Mouse (Mus musculus): Measurements from ENCODE around the gene Fbxw10. TPM values are rescaled to one million over a fixed set of nuclear protein-coding genes. Genes with fewer than 3 reads are reported as not detected.

Gene Fbxw10
- polyA plus RNA-seq, 1 experiment from 2014 or later = 0.40 TPM

DNA sequence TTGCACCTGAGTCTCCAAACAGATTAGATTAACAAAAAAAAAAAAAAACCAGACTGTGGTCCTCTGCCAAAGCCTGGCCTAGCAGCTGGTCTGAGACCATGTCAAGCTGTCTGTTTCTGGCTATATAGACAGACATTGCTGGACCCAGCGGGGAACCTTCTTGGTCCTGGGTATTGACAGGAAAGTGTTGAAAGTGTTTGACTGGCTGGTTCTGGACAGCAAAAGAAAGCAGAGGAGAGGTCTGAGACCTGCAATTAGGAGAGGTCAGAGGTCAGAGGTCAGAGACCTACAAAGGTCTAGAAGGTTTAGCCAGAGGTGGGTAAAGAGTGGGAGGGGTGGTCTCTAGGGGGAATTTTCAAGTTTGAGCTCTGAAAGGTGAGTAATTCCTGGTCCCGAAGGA, 1.4 kb downstream of the Fbxw10 start:
- Histone ChIP-seq H3K4me3 (no peak overlapping the region), H3K27me3 (no peaks in the 10 kb centered on the region), H3K4me1 (0 out of 2 replicates have a peak, but pooled peaks cover 2% of the 10 kb centered on the region), H3K36me3 (no peaks in the 10 kb centered on the region), H3K27ac (no peak overlapping the region), H3K4me2 (replicated peaks) (no peak overlapping the region), H3K9me3 (replicated peaks) (no peaks in the 10 kb centered on the region), H3K9ac (no peak overlapping the region)
- no peak for ATAC-seq (ENCODE audit: low FRiP score)
- WGBS = 36% methylated on average over 2 of the region's 2 CpGs

GRCm38 (mm10) chr11:62851199-62851598, 4.3 kb downstream of the Fbxw10 start:
- H3K27me3 ChIP-seq = no peaks in the 10 kb centered on the region
- H3K4me2 ChIP-seq (replicated peaks) = no peak overlapping the region
- H3K4me1 ChIP-seq = 0 out of 2 replicates have a peak, but pooled peaks cover 2% of the 10 kb centered on the region
- no peaks in the 10 kb centered on the region for H3K36me3 ChIP-seq
- H3K9ac ChIP-seq = no peak overlapping the region
- no peak overlapping the region for H3K4me3 ChIP-seq
- no peaks in the 10 kb centered on the region for H3K9me3 ChIP-seq (replicated peaks)
- H3K27ac ChIP-seq = no peak overlapping the region
- ATAC-seq (ENCODE audit: low FRiP score) = no peak
- WGBS = 83% methylated on average over 1 of the region's 1 CpGs

GRCm38 (mm10) chr11:62853334-62853733, 6.5 kb downstream of the Fbxw10 start:
- Histone ChIP-seq H3K27me3 (no peaks in the 10 kb centered on the region), H3K4me1 (no peaks in the 10 kb centered on the region), H3K4me2 (replicated peaks) (no peak overlapping the region), H3K9ac (no peak overlapping the region), H3K36me3 (no peaks in the 10 kb centered on the region), H3K4me3 (no peak overlapping the region), H3K27ac (no peak overlapping the region), H3K9me3 (replicated peaks) (no peaks in the 10 kb centered on the region)
- WGBS = 82% methylated on average over 6 of the region's 6 CpGs
- ATAC-seq (ENCODE audit: low FRiP score) = no peak

DNA sequence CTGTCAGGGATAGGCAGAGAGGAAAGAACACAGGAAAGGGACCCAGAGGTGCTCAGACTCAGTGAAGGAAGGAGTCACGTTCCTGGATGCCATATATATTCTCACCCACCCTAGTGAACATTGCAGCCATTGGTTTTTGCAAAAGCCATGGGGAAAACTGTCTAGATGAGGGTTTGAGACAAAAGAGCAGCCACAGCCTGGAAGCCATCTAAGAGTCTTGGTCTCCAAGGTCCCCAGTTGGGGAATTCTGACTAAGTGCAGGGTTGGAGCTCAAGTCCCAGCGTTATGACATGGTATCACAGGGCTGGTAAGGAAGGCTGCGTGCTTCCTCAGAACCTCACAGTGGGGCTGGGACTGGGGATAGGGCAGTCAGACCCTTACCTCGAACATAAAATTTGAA, 18.7 kb downstream of the Fbxw10 start:
- Histone ChIP-seq H3K36me3 (no peaks in the 10 kb centered on the region), H3K9me3 (replicated peaks) (no peaks in the 10 kb centered on the region), H3K27ac (no peak overlapping the region), H3K9ac (no peak overlapping the region), H3K4me2 (replicated peaks) (no peak overlapping the region), H3K27me3 (no peaks in the 10 kb centered on the region), H3K4me1 (no peaks in the 10 kb centered on the region), H3K4me3 (no peak overlapping the region)
- WGBS = 82% methylated on average over 4 of the region's 4 CpGs
- no peak for ATAC-seq (ENCODE audit: low FRiP score)

DNA sequence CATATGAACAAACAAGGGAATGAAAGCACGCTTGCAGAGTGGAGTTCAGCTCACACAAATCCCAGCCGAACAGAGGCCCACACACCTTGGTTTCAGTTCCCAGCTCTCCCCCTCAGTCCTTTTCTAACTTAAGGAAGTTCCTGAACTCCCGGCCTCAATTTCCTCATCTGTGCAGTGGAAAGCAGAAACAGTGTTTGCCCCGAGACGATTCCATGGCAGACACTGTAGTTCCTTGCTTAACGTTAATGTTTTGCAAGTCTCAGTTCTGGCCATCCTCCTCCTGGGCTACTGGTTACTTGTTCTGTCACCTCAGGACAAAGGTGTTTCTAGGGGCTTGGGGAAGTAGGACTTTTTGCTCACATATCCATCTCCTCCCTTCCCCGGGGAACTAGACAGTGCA, 19.8 kb downstream of the Fbxw10 start:
- Histone ChIP-seq H3K36me3 (no peaks in the 10 kb centered on the region), H3K4me2 (replicated peaks) (no peak overlapping the region), H3K4me1 (no peaks in the 10 kb centered on the region), H3K27me3 (no peaks in the 10 kb centered on the region), H3K27ac (no peak overlapping the region), H3K9ac (no peak overlapping the region), H3K9me3 (replicated peaks) (no peaks in the 10 kb centered on the region), H3K4me3 (no peak overlapping the region)
- WGBS = 82% methylated on average over 7 of the region's 7 CpGs
- no peak for ATAC-seq (ENCODE audit: low FRiP score)

DNA sequence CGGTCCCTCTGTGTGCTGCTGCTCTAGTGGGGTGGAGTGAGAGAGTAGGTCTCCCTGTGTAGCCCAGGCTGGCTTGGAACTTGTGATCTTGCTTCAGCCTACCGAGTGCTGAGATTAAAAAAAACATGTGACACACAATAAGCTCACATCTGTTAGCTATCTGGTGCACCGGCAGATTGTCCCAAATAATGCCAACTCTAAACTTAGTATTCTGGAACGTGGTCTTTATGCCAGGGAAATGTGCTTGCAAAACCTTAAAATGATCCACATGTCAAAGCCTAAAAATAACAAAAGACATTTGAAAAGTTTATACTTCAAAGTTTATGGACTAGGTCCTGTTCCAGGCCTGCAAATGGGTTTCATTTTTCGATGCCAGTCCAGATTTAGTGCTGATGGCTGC, 22.3 kb downstream of the Fbxw10 start:
- no peaks in the 10 kb centered on the region for H3K27me3 ChIP-seq
- H3K4me1 ChIP-seq = no peaks in the 10 kb centered on the region
- H3K27ac ChIP-seq = no peak overlapping the region
- WGBS = 83% methylated on average over 5 of the region's 5 CpGs
- no peaks in the 10 kb centered on the region for H3K9me3 ChIP-seq (replicated peaks)
- no peak for ATAC-seq (ENCODE audit: low FRiP score)
- no peak overlapping the region for H3K4me3 ChIP-seq
- H3K4me2 ChIP-seq (replicated peaks) = no peak overlapping the region
- H3K9ac ChIP-seq = no peak overlapping the region
- H3K36me3 ChIP-seq = no peaks in the 10 kb centered on the region

DNA sequence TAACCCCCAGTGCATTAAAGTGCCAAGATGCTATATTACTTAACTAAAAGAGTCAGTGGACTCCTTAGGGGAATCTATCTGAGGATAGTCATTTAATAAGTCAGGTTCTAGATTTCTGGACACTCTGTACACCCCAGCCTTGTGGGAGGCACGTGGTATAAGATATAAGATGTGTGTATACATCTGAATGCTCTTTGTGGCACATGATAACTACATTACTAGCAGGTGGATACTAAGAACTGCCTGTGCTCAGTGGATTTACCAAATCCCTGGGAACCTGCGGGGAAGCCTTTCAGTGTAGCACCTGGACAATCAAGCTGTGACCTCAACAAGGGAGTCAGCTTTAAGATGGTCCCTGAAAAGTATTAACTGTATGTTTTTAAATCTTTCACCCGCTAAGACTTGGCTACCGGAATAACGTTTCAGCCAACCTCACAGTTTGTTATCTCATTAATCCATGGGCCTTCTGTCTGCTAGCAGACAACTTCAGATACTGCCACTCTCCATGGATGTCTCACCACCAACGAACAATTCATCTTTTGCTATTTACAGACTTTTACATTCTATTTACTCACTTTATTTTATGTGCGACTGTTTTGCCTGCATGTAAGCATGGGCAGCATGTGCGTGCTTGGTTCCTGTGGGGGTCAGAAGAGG, 23.0 kb downstream of the Fbxw10 start:
- no peak overlapping the region for H3K27ac ChIP-seq
- no peak overlapping the region for H3K9ac ChIP-seq
- H3K4me1 ChIP-seq = no peaks in the 10 kb centered on the region
- 84% methylated on average over 8 of the region's 8 CpGs for WGBS
- no peaks in the 10 kb centered on the region for H3K36me3 ChIP-seq
- no peaks in the 10 kb centered on the region for H3K27me3 ChIP-seq
- H3K9me3 ChIP-seq (replicated peaks) = no peaks in the 10 kb centered on the region
- H3K4me3 ChIP-seq = no peak overlapping the region
- no peak for ATAC-seq (ENCODE audit: low FRiP score)
- H3K4me2 ChIP-seq (replicated peaks) = no peak overlapping the region

DNA sequence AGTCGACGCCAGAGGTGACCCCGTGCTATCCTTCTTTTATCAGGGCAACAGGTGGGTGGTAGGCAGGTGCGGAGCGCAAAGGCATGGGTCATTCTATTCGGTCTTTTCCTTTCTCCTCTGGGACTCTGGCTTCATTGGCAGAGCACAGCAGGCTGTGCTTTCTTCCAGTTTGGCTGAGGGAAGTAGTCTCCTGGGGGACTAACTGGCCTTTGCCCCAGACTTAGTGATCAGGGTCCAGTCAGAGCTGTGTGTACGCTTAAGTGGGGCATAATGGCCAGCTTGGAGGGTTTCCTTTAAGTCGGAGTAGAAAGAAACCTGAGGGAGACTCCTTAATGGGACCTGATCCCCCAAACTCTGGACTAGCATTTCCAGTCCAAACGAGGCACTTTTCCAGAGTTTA, 26.6 kb downstream of the Fbxw10 start:
- ATAC-seq (ENCODE audit: low FRiP score) = no peak
- H3K4me3 ChIP-seq = no peak overlapping the region
- no peak overlapping the region for H3K9ac ChIP-seq
- no peaks in the 10 kb centered on the region for H3K36me3 ChIP-seq
- H3K27ac ChIP-seq = no peak overlapping the region
- WGBS = 78% methylated on average over 9 of the region's 9 CpGs
- no peaks in the 10 kb centered on the region for H3K27me3 ChIP-seq
- H3K4me2 ChIP-seq (replicated peaks) = no peak overlapping the region
- no peaks in the 10 kb centered on the region for H3K4me1 ChIP-seq
- H3K9me3 ChIP-seq (replicated peaks) = no peaks in the 10 kb centered on the region

GRCm38 (mm10) chr11:62875696-62876095, 28.8 kb downstream of the Fbxw10 start:
- H3K4me1 ChIP-seq = 0 out of 2 replicates have a peak, but pooled peaks cover 3% of the 10 kb centered on the region
- H3K27me3 ChIP-seq = no peaks in the 10 kb centered on the region
- H3K4me2 ChIP-seq (replicated peaks) = no peak overlapping the region
- H3K4me3 ChIP-seq = no peak overlapping the region
- 76% methylated on average over 1 of the region's 1 CpGs for WGBS
- no peak overlapping the region for H3K27ac ChIP-seq
- no peak overlapping the region for H3K9ac ChIP-seq
- H3K36me3 ChIP-seq = no peaks in the 10 kb centered on the region
- ATAC-seq (ENCODE audit: low FRiP score) = no peak
- H3K9me3 ChIP-seq (replicated peaks) = no peaks in the 10 kb centered on the region

- H3K27me3 ChIP-seq = no peaks in the 10 kb centered on the region
- 86% methylated on average over 4 of the region's 4 CpGs for WGBS
- ATAC-seq (ENCODE audit: low FRiP score) = no peak
- H3K27ac ChIP-seq = no peak overlapping the region
- no peaks in the 10 kb centered on the region for H3K9me3 ChIP-seq (replicated peaks)
- no peak overlapping the region for H3K9ac ChIP-seq
- H3K4me1 ChIP-seq = 0 out of 2 replicates have a peak, but pooled peaks cover 3% of the 10 kb centered on the region
- H3K36me3 ChIP-seq = no peaks in the 10 kb centered on the region
- no peak overlapping the region for H3K4me2 ChIP-seq (replicated peaks)
- H3K4me3 ChIP-seq = no peak overlapping the region
These were observed 29.6 kb downstream of the Fbxw10 start for GRCm38 (mm10) chr11:62876445-62876844.

GRCm38 (mm10) chr11:62877391-62877790, 30.5 kb downstream of the Fbxw10 start:
- 89% methylated on average over 1 of the region's 1 CpGs for WGBS

DNA sequence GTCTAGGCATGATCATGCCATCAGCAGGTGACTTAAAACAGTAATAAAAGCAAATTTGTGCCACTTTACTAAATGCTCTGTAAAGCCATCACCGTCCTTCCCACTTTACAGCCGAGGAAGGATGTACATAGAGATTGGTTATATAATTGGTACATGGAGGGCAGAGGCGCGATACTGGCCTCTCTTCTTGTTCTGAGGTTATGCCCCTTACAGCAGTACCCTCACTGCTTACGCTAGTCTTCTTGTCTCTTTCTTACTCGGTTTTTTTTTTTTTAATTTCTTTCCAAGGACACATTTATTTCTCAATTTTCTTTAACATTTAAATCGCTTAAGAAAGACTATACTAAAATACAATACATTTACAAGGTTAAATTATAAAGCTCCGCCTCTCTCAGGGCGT, 31.9 kb downstream of the Fbxw10 start:
- WGBS = 28% methylated on average over 9 of the region's 9 CpGs

More at GRCm38 (mm10) chr11:62877391-62877790, 30.5 kb downstream of the Fbxw10 start:
- Histone ChIP-seq H3K36me3 (no peaks in the 10 kb centered on the region), H3K4me1 (0 out of 2 replicates have a peak, but pooled peaks cover 3% of the 10 kb centered on the region), H3K9ac (no peak overlapping the region), H3K4me2 (replicated peaks) (no peak overlapping the region), H3K9me3 (replicated peaks) (no peaks in the 10 kb centered on the region), H3K27me3 (no peaks in the 10 kb centered on the region), H3K27ac (no peak overlapping the region), H3K4me3 (no peak overlapping the region)
- no peak for ATAC-seq (ENCODE audit: low FRiP score)

More for the DNA sequence above, 31.9 kb downstream of the Fbxw10 start:
- Histone ChIP-seq H3K9me3 (replicated peaks) (no peaks in the 10 kb centered on the region), H3K36me3 (peaks cover 4% of the 10 kb centered on the region; the same call in 1 of the 2 replicates), H3K9ac (no peak overlapping the region), H3K4me2 (replicated peaks) (peak overlapping the region; percentile 68), H3K27ac (no peak overlapping the region), H3K4me3 (peak overlapping the region; percentile 79), H3K27me3 (no peaks in the 10 kb centered on the region), H3K4me1 (0 out of 2 replicates have a peak, but pooled peaks cover 3% of the 10 kb centered on the region)
- peak; percentile 36 for ATAC-seq (ENCODE audit: low FRiP score)

Measured in hindbrain, embryonic 12.5 days (tissue).